Mouse (Mus musculus) adrenal gland, adult 8-10 months (tissue): ENCODE results near the gene Nkx3-2. TPM values are rescaled to one million over a fixed set of nuclear protein-coding genes. Genes with fewer than 3 reads are reported as not detected.

Source experiments
- total RNA-seq, 4 experiments: library from RNA; stranded (reverse); gene quantifications; 2 replicates each; pipeline ENCODE4 v1.2.4; 2022

The Nkx3-2 gene
- total RNA-seq, 4 experiments from 2014 or later = not detected

Other genes starting within 250 kb of the Nkx3-2 start
- 10 to 100 TPM; 61.1 to 87.8 (median 71.1) TPM for gene Rab28, start 56.3 kb downstream of the Nkx3-2 start, total RNA-seq
- 10 to 100 TPM; 35.9 to 45.8 (median 38.2) TPM for gene Bod1l, start 79.8 kb upstream of the Nkx3-2 start, total RNA-seq